Mouse (Mus musculus) natural killer cell, adult 2 months (primary cell): ENCODE results near the gene Ccdc9.
"Not testable (repeated sequence)": the region's sequence is repeated elsewhere in the genome, so short reads cannot be mapped to it uniquely, and the experiment has no call there.

Experiments used
- DNase-seq, 2 experiments: peaks; one replicate each; pipeline ENCODE4 v3.0.0; 2022; ENCODE audit warnings: low spot score in 2 of 2

Ccdc9 gene

GRCm38 (mm10) chr7:16272681-16273080 lies 13.9 kb downstream of the Ccdc9 start:
- peak in 1 of 2 experiments; percentile 53 for DNase-seq

DNA sequence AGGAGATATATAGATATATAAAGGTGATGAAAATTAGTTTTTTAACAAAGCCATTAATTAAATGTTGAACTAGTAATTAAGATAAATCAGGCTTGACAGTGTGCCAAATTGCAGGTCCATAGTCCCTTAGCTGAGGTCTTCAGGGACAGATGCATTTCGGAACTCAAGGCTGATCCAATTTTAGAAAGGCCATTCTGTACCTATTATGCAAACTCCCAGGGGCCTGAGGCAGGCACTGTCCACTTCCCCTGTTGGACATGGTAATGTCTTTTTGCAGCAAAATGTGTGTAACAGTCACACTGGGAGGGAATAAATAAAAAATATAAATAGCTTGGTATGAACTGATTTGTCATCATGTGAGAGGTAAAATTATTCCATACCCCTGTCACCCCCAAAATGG lies 15.5 kb downstream of the Ccdc9 start:
- DNase-seq = no peak

GRCm38 (mm10) chr7:16266593-16266992 lies 20.0 kb downstream of the Ccdc9 start:
- not testable (repeated sequence) for DNase-seq

DNA sequence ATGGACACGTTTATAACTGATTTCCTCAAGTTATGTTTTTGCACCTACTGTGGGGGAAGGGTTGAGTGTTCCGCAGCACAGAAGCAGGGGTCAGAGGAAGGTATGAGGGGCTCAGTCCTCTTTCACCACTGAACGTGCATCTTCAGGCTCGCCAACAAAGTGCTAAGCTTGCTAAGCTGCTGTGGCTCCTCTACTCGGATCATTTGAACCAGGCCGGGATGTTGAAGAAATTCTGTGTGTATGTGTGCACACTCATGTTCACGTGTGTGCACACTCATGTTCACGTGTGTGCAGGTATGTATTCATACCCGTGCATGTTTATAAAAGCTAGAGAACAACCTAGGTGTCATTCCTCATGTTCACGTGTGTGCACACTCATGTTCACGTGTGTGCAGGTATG lies 20.7 kb downstream of the Ccdc9 start:
- DNase-seq = no peak

GRCm38 (mm10) chr7:16263843-16264242 lies 22.8 kb downstream of the Ccdc9 start:
- DNase-seq = no peak

DNA sequence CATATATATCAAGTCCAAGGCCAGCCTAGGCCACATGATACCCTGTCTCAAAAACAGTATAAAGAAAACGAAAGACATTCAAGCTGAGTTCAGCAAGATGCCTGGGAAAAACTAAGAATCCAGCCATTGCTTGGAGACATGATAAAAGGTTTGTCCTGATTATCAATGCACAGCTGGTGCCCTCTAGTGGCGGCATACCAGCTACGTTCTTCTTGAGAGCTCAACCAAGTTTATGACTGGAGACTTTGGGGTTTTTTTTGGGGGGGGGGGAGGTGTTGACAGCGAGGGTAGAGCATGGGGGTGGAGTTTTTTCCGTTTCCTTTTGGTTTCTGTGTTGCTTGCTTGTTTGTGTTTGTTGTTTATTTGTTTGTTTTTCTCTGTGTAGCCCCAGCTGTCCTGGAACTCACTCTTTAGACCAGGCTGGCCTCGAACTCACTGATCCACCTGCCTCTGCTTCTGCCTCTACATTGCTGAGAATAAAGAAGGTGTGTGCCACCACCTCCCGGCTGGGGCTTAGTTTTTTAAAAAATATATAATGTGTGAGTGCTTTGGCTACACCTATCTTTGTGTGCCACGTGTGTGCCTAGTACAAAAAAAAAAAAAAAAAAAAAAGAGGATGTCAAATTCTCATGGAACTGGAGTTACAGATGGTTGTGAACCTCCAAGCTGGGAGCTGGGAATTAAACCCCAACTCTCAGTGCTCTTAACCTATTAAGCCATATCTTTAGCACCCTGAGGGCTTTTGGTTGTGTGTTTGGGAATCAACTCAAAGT lies 23.4 kb downstream of the Ccdc9 start:
- peak; percentile 72 to 84 for DNase-seq

DNA sequence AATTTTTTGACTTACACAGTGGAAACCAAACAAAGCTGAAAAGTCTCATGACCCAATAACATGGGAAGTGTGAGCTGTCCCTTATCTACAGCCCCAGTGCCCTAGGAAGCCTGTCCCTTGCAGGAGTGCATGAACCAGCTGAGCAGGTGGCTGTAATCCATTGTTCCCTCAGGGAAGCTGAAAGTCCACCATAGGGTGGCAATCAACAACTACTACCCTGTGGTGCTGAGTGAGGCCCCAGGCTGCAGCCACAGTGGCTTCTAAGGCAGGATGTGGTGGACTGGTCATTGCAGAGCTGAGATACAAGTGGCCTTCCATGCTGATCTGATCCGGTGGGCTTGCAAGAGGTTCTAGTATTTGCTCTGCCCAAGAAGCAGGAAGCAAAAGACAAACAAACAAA lies 25.5 kb downstream of the Ccdc9 start:
- peak; percentile 46 to 50 for DNase-seq

DNA sequence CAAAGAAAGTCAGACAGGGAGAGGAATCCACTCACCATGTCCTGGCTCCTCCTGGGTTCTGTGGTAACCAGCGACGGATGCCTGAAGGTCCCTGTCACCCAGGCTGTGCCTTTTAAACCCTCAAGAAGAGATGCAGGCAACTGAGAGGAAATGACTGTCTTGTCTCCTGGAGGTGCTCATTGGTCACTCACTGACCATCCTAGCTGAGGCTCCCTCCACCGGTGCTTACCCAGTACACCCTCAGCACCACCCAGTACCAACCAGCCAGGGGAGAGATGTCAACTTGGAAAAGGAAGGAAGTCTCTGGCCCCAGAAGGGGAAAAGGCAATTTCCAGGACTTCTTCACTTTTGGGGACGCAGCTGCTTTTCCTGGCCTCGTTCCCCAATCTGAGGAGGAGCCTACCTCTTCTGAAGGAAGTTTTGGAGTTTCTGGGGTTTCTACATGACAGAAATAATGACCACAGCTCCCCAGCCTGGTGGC lies 27.4 kb downstream of the Ccdc9 start, which contains the start of gene C5ar1:
TSS of gene C5ar1 (minus strand) at position 431 of the 481 bp plus-strand sequence.
- no peak for DNase-seq

- DNase-seq = no peak
Observed at GRCm38 (mm10) chr7:16257830-16258229, 28.8 kb downstream of the Ccdc9 start.

DNA sequence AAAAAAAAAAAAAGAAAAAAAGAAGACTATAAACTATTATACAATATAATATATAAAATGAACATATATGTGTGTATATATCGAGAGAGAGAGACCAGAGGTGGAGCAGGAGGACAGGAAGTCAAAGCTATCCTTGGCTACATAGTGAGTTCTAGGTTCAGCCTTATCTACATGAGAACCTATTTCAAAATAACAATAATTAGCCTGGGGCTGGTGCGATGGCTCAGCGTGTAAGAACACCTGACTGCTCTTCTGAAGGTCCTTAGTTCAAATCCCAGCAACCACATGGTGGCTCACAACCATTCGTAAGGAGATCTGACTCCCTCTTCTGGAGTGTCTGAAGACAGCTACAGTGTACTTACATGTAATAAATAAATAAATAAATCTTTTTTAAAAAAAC lies 30.6 kb downstream of the Ccdc9 start:
- DNase-seq = not testable (repeated sequence)

GRCm38 (mm10) chr7:16254195-16254594 lies 32.4 kb downstream of the Ccdc9 start:
- no peak for DNase-seq

GRCm38 (mm10) chr7:16250687-16251086 lies 35.9 kb downstream of the Ccdc9 start:
- DNase-seq = peak in 1 of 2 experiments; percentile 42

DNA sequence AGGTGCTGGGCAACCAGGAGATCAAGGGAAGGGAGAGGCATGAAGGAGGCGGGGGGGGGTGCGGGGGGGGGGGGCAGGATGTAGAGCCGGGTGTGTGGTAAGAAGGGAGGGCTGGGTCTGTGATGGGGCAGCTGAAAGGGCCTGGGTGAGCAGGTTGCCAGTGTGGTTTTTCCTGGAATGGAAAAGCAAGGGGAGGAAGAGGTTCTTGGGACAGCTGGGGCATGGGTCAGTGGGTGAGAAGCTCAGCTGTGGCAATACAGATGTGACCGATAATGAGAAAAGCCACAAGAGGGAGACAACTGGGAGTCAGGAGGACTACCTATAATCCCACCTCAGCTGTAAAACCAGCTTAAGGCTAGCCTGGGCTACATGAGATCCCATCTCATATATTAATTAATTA lies 40.6 kb downstream of the Ccdc9 start:
- no peak for DNase-seq

- no peak for DNase-seq
Observed at GRCm38 (mm10) chr7:16244067-16244466, 42.5 kb downstream of the Ccdc9 start, which contains the start of gene C5ar2. TSS of gene C5ar2 (minus strand) at chr7:16244154.

DNA sequence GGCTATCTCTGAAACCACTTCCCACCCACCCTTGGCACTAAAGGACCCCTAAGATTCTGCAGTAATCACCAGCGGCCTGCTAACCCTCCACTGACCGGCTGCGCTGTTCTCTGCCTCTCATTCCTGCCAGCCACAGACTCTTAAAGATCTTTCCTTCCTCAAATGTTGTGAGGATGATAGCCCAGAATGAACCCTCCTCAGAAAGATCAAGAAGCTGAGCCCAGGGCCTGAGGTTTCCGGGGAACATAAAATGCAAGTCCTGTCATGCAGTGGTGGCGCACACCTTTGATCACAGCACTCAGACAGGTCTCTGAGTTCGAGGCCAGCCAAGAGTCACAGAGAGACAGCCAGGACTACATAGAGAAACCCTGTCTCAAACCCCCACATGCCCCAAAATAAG lies 44.4 kb downstream of the Ccdc9 start:
- no peak for DNase-seq

DNA sequence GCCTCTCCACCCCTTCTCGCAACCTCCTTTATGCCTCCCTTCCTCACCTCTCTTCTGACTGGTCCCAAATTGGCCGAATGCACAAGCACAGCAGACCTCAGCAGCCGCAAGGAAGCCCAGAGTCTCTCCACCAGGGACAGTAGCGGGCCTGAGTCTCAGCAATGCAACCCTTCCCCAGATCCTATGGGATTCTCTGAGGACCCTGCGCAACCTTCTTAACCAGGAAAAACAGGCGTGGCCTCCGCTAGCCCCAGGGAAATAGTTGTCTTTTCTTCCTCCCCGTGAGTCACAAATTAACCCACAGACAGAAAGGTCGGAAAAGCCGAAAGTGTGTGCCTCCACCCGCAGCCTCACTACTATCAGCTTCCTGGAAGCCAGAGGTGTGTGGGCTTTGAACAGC lies 44.8 kb downstream of the Ccdc9 start:
- no peak for DNase-seq

GRCm38 (mm10) chr7:16240978-16241303 lies 45.7 kb downstream of the Ccdc9 start:
- no peak for DNase-seq

GRCm38 (mm10) chr7:16240281-16240977 lies 46.2 kb downstream of the Ccdc9 start:
- DNase-seq = no peak

- peak in 1 of 2 experiments; percentile 68 for DNase-seq
Observed at GRCm38 (mm10) chr7:16239554-16239997, 47.0 kb downstream of the Ccdc9 start.

GRCm38 (mm10) chr7:16229869-16230268 lies 56.7 kb downstream of the Ccdc9 start:
- no peak for DNase-seq
